Mouse (Mus musculus) lung, embryonic 16.5 days (tissue): ENCODE data around the gene Tpst2. TPM values are rescaled to one million over a fixed set of nuclear protein-coding genes. Genes with fewer than 3 reads are reported as not detected.
A peak's percentile ranks its signal among the peaks of the same experiment; 100 is the strongest.
"Not testable (repeated sequence)": the region's sequence is repeated elsewhere in the genome, so short reads cannot be mapped to it uniquely, and the experiment has no call there.

Experiments
- ATAC-seq: fragments of 200-750 bp; cut with Nextera tagmentation; 2 replicates; pipeline ENCODE4 v1.8.0; 2017; ENCODE audit warnings: low read depth, mild to moderate bottlenecking, moderate library complexity
- H3K27ac ChIP-seq: fragments of 300-500 bp; sonication (generic); 2 replicates; pipeline ENCODE4 v1.5.1; 2014; ENCODE audit warnings: mild to moderate bottlenecking, control low read depth, low read length
- H3K27me3 ChIP-seq: fragments of 300-500 bp; sonication (generic); 2 replicates; pipeline ENCODE4 v1.6.1; 2014; ENCODE audit warnings: low read depth, low read length, mixed read lengths; ENCODE audit not compliant: control insufficient read depth, insufficient read depth
- H3K36me3 ChIP-seq: fragments of 300-500 bp; sonication (generic); 2 replicates; pipeline ENCODE4 v1.6.1; 2014; ENCODE audit warnings: low read length; ENCODE audit not compliant: control insufficient read depth, insufficient read depth
- H3K4me1 ChIP-seq: fragments of 300-500 bp; sonication (generic); replicated peaks from 2 replicates; pipeline ENCODE4 v1.6.1; 2014; ENCODE audit warnings: low read length, mixed read lengths; ENCODE audit not compliant: control insufficient read depth, insufficient read depth
- H3K4me2 ChIP-seq: fragments of 300-500 bp; sonication (generic); 2 replicates; pipeline ENCODE4 v1.6.1; 2014; ENCODE audit warnings: low read depth, low read length, control low read depth
- H3K4me3 ChIP-seq: fragments of 300-500 bp; sonication (generic); 2 replicates; pipeline ENCODE4 v1.5.1; 2014; ENCODE audit warnings: mild to moderate bottlenecking, low read length, control low read depth
- H3K9ac ChIP-seq: fragments of 300-500 bp; sonication (generic); 2 replicates; pipeline ENCODE4 v1.6.1; 2014; ENCODE audit warnings: low read length, control low read depth
- H3K9me3 ChIP-seq: fragments of 300-500 bp; sonication (generic); 2 replicates; pipeline ENCODE4 v1.6.1; 2016; ENCODE audit warnings: low read length; ENCODE audit not compliant: control insufficient read depth
- WGBS: fragments of 180-500 bp; shearing (Covaris S2); extraction: QIAGEN DNeasy Blood & Tissue Kit; methylation state at CpG from one replicate; pipeline ENCODE4 v1.1.7; 2014; 5-methylcytosine and 5-hydroxymethylcytosine counted together
- polyA plus RNA-seq: library from polyadenylated mRNA; unstranded; fragments of >200 nt; fragmentation: Nextera tagmentation; extraction: Ambion mirVana; gene quantifications from 2 replicates; pipeline ENCODE4 v1.2.1, GENCODE M21; 2015

Gene Tpst2
- polyA plus RNA-seq, 1 experiment from 2014 or later: 67.9 TPM

- no peaks in the 10 kb centered on the region for H3K4me1 ChIP-seq
- no peak overlapping the region; the same call in 1 of the 2 replicates for H3K27ac ChIP-seq
- H3K4me3 ChIP-seq: no peak overlapping the region
- H3K27me3 ChIP-seq: no peaks in the 10 kb centered on the region
- peaks cover 6% of the 10 kb centered on the region for H3K36me3 ChIP-seq
- H3K9me3 ChIP-seq: no peaks in the 10 kb centered on the region
- ATAC-seq: no peak
- H3K9ac ChIP-seq: no peak overlapping the region
- H3K4me2 ChIP-seq: no peak overlapping the region
- 77% methylated on average over 5 of the region's 5 CpGs for WGBS
Measured at GRCm38 (mm10) chr5:112316468-112316867, 40.0 kb downstream of the Tpst2 start.

GRCm38 (mm10) chr5:112317328-112317727 lies 40.8 kb downstream of the Tpst2 start:
- Histone ChIP-seq H3K4me1 (no peaks in the 10 kb centered on the region), H3K4me3 (no peak overlapping the region), H3K27ac (peak overlapping the region; percentile 24), H3K9ac (no peak overlapping the region), H3K27me3 (no peaks in the 10 kb centered on the region), H3K36me3 (peaks cover 4% of the 10 kb centered on the region), H3K4me2 (no peak overlapping the region), H3K9me3 (no peaks in the 10 kb centered on the region)
- ATAC-seq: peak; percentile 88
- 25% methylated on average over 5 of the region's 5 CpGs for WGBS

GRCm38 (mm10) chr5:112319343-112319742 lies 42.9 kb downstream of the Tpst2 start:
- not testable (repeated sequence) for ATAC-seq, H3K36me3 ChIP-seq, H3K9me3 ChIP-seq, H3K4me1 ChIP-seq, H3K4me2 ChIP-seq, H3K27ac ChIP-seq, H3K4me3 ChIP-seq, H3K27me3 ChIP-seq, H3K9ac ChIP-seq
- WGBS: 39% methylated on average over 2 of the region's 2 CpGs

GRCm38 (mm10) chr5:112320379-112320778 lies 43.9 kb downstream of the Tpst2 start:
- ATAC-seq: no peak
- 66% methylated on average over 5 of the region's 5 CpGs for WGBS
- Histone ChIP-seq H3K9me3 (no peaks in the 10 kb centered on the region), H3K9ac (no peak overlapping the region), H3K4me2 (no peak overlapping the region), H3K4me3 (no peak overlapping the region), H3K36me3 (no peaks in the 10 kb centered on the region), H3K27me3 (no peaks in the 10 kb centered on the region), H3K4me1 (peaks cover 6% of the 10 kb centered on the region; the same call in 1 of the 2 replicates), H3K27ac (no peak overlapping the region)

GRCm38 (mm10) chr5:112320936-112321335 lies 44.4 kb downstream of the Tpst2 start:
- Histone ChIP-seq H3K27me3 (no peaks in the 10 kb centered on the region), H3K36me3 (no peaks in the 10 kb centered on the region), H3K4me3 (no peak overlapping the region), H3K27ac (no peak overlapping the region), H3K9ac (no peak overlapping the region), H3K9me3 (no peaks in the 10 kb centered on the region), H3K4me2 (no peak overlapping the region), H3K4me1 (peaks cover 8% of the 10 kb centered on the region; the same call in 1 of the 2 replicates)
- 70% methylated on average over 6 of the region's 6 CpGs for WGBS
- no peak for ATAC-seq

GRCm38 (mm10) chr5:112321376-112321775 lies 44.9 kb downstream of the Tpst2 start:
- no peaks in the 10 kb centered on the region for H3K36me3 ChIP-seq
- no peak for ATAC-seq
- H3K9me3 ChIP-seq: no peaks in the 10 kb centered on the region
- no peak overlapping the region for H3K4me3 ChIP-seq
- H3K9ac ChIP-seq: no peak overlapping the region
- 70% methylated on average over 4 of the region's 4 CpGs for WGBS
- no peak overlapping the region for H3K4me2 ChIP-seq
- no peaks in the 10 kb centered on the region for H3K27me3 ChIP-seq
- no peak overlapping the region for H3K27ac ChIP-seq
- H3K4me1 ChIP-seq: peaks cover 8% of the 10 kb centered on the region; the same call in 1 of the 2 replicates

- peaks cover 16% of the 10 kb centered on the region for H3K4me1 ChIP-seq
- H3K9ac ChIP-seq: no peak overlapping the region
- no peaks in the 10 kb centered on the region for H3K9me3 ChIP-seq
- H3K27me3 ChIP-seq: no peaks in the 10 kb centered on the region
- H3K4me2 ChIP-seq: no peak overlapping the region
- no peak overlapping the region for H3K4me3 ChIP-seq
- no peak for ATAC-seq
- H3K36me3 ChIP-seq: no peaks in the 10 kb centered on the region
- no peak overlapping the region for H3K27ac ChIP-seq
- 82% methylated on average over 6 of the region's 6 CpGs for WGBS
Measured at GRCm38 (mm10) chr5:112323246-112323645, 46.8 kb downstream of the Tpst2 start.

- H3K4me2 ChIP-seq: peak overlapping the region; percentile 59
- H3K9ac ChIP-seq: peak overlapping the region; percentile 12; the same call in 1 of the 2 replicates
- H3K36me3 ChIP-seq: peaks cover 2% of the 10 kb centered on the region; the same call in 1 of the 2 replicates
- 19% methylated on average over 24 of the region's 24 CpGs for WGBS
- H3K4me1 ChIP-seq: peaks cover 16% of the 10 kb centered on the region
- peak overlapping the region; percentile 89 for H3K4me3 ChIP-seq
- peak overlapping the region; percentile 55 for H3K27ac ChIP-seq
- peak; percentile 82 for ATAC-seq
- H3K27me3 ChIP-seq: no peaks in the 10 kb centered on the region
- no peaks in the 10 kb centered on the region for H3K9me3 ChIP-seq
Measured at GRCm38 (mm10) chr5:112324637-112325545, 48.4 kb downstream of the Tpst2 start.

GRCm38 (mm10) chr5:112325546-112326445 lies 49.3 kb downstream of the Tpst2 start, which contains the start of gene Tfip11:
TSS of gene Tfip11 (plus strand) at chr5:112326358.
- ATAC-seq: peak; percentile 92
- H3K36me3 ChIP-seq: peaks cover 8% of the 10 kb centered on the region; the same call in 1 of the 2 replicates
- peak within 1 kb of the TSS; percentile 73 for H3K27ac ChIP-seq
- peak within 1 kb of the TSS; percentile 65 for H3K4me2 ChIP-seq
- peaks cover 16% of the 10 kb centered on the region for H3K4me1 ChIP-seq
- peak within 1 kb of the TSS; percentile 89 for H3K4me3 ChIP-seq
- H3K9ac ChIP-seq: peak within 1 kb of the TSS; percentile 86
- H3K9me3 ChIP-seq: no peaks in the 10 kb centered on the region
- no peaks in the 10 kb centered on the region for H3K27me3 ChIP-seq
- WGBS: 7% methylated on average over 48 of the region's 48 CpGs
